In the genomic region with DNA sequence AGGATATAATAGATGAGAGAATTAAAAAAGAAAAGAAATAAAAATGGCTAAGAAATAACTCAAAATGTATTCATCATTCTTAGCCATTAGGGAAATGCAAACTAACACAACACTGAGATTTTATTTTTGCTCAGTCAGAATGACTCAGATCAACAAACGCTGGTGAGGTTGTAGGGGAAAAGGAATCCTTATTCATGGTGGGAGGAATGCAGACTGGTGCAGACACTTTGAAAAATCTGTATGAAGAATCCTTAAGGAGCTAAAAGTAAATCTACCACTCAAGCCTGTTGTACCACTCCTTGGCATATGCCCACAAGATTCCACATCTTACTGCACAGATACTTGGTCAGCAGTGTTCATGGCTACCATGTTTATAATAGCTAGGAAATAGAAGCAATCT, we compare ENCODE assay signal across 33 mouse cellular contexts.
"Had no signal": no experiment of that assay in that cellular context is flagged by ENCODE, and none has a peak within 500 bp of the region (broad histone marks: within the 10 kb centered on the region; RNA-seq: fewer than 3 reads in every experiment).

No protein-coding gene starts in this region.

- H3K4me1 ChIP-seq: limb, embryonic 10.5 days; limb, embryonic 12.5 days; limb, embryonic 13.5 days; limb, embryonic 15.5 days; liver, embryonic 12.5 days; liver, embryonic 13.5 days; liver, embryonic 15.5 days; lung, embryonic 15.5 days; megakaryocyte, embryonic 14.5 days; midbrain, embryonic 10.5 days; midbrain, embryonic 12.5 days; midbrain, embryonic 13.5 days; midbrain, embryonic 15.5 days; neural tube, embryonic 12.5 days; neural tube, embryonic 13.5 days had no signal

- ATAC-seq: liver, embryonic 12.5 days; liver, postnatal 0 days; lung, postnatal 0 days; midbrain, embryonic 13.5 days; midbrain, embryonic 15.5 days; midbrain, embryonic 16.5 days had no signal

- DNase-seq: left cerebral cortex, postnatal 4 days; liver; liver, embryonic 13.5 days; liver, postnatal 0 days; lung, adult 18-20 months; lung, adult 2 months; lung, embryonic 14.5 days; lung, postnatal 10 days; lung, postnatal 14 days; lung, postnatal 36 days; lung, postnatal 4 days; midbrain, embryonic 14.5 days had no signal

- H3K9me3 ChIP-seq: limb, embryonic 10.5 days; limb, embryonic 12.5 days; limb, embryonic 13.5 days; limb, embryonic 15.5 days; liver, embryonic 12.5 days; liver, embryonic 13.5 days; liver, embryonic 15.5 days; lung, embryonic 15.5 days; midbrain, embryonic 10.5 days; midbrain, embryonic 12.5 days; midbrain, embryonic 13.5 days; midbrain, embryonic 15.5 days; neural tube, embryonic 12.5 days; neural tube, embryonic 13.5 days had no signal

- H3K36me3 ChIP-seq: limb, embryonic 10.5 days; limb, embryonic 12.5 days; limb, embryonic 13.5 days; limb, embryonic 15.5 days; liver, embryonic 12.5 days; liver, embryonic 13.5 days; liver, embryonic 15.5 days; lung, embryonic 15.5 days; midbrain, embryonic 10.5 days; midbrain, embryonic 12.5 days; midbrain, embryonic 13.5 days; midbrain, embryonic 15.5 days; neural tube, embryonic 12.5 days; neural tube, embryonic 13.5 days had no signal

- H3K27me3 ChIP-seq: limb, embryonic 12.5 days; limb, embryonic 13.5 days; limb, embryonic 15.5 days; liver, embryonic 12.5 days; liver, embryonic 13.5 days; liver, embryonic 15.5 days; lung, embryonic 15.5 days; megakaryocyte, embryonic 14.5 days; midbrain, embryonic 12.5 days; midbrain, embryonic 13.5 days; midbrain, embryonic 15.5 days; neural tube, embryonic 12.5 days; neural tube, embryonic 13.5 days had no signal

- H3K27ac ChIP-seq: limb, embryonic 10.5 days; limb, embryonic 12.5 days; limb, embryonic 13.5 days; limb, embryonic 15.5 days; liver, embryonic 12.5 days; liver, embryonic 13.5 days; liver, embryonic 14.5 days; liver, embryonic 15.5 days; lung, embryonic 15.5 days; macrophage; midbrain, embryonic 10.5 days; midbrain, embryonic 12.5 days; midbrain, embryonic 13.5 days; midbrain, embryonic 15.5 days; neural tube, embryonic 12.5 days; neural tube, embryonic 13.5 days had no signal

- H3K4me2 ChIP-seq: limb, embryonic 12.5 days; limb, embryonic 13.5 days; limb, embryonic 15.5 days; liver, embryonic 11.5 days; liver, embryonic 12.5 days; liver, embryonic 13.5 days; liver, embryonic 15.5 days; lung, embryonic 14.5 days; lung, embryonic 15.5 days; midbrain, embryonic 11.5 days; midbrain, embryonic 12.5 days; midbrain, embryonic 13.5 days; midbrain, embryonic 15.5 days; neural tube, embryonic 12.5 days; neural tube, embryonic 13.5 days had no signal

- H3K4me3 ChIP-seq: limb, embryonic 10.5 days; limb, embryonic 12.5 days; limb, embryonic 13.5 days; limb, embryonic 15.5 days; liver, embryonic 12.5 days; liver, embryonic 13.5 days; liver, embryonic 15.5 days; lung, embryonic 15.5 days; megakaryocyte, embryonic 14.5 days; midbrain, embryonic 10.5 days; midbrain, embryonic 12.5 days; midbrain, embryonic 13.5 days; midbrain, embryonic 15.5 days; myocyte; neural tube, embryonic 12.5 days; neural tube, embryonic 13.5 days had no signal

- H3K9ac ChIP-seq: limb, embryonic 12.5 days; limb, embryonic 13.5 days; limb, embryonic 15.5 days; liver, embryonic 12.5 days; liver, embryonic 13.5 days; liver, embryonic 14.5 days; liver, embryonic 15.5 days; liver, postnatal 0 days; lung, embryonic 14.5 days; lung, embryonic 15.5 days; midbrain, embryonic 12.5 days; midbrain, embryonic 13.5 days; midbrain, embryonic 15.5 days; neural tube, embryonic 12.5 days; neural tube, embryonic 13.5 days had no signal
